Mouse (Mus musculus): ENCODE measurements around the gene Gm28576. TPM values are rescaled to one million over a fixed set of nuclear protein-coding genes. Genes with fewer than 3 reads are reported as not detected.
"Not testable (repeated sequence)": the region's sequence is repeated elsewhere in the genome, so short reads cannot be mapped to it uniquely, and the experiment has no call there.

Gm28576 gene
- not detected for total RNA-seq (2021)
- long read RNA-seq, experiment 1: 0 reads
- long read RNA-seq, experiment 2: 0 reads

- H3K27ac ChIP-seq; intact Hi-C loops (cut with DNase I); DNase-seq (ENCODE audit: extremely low spot score in 1 of 2, low spot score in 2 of 2); H3K4me3 ChIP-seq: not testable (repeated sequence)
Observed at GRCm38 (mm10) chrY:7722641-7723040, at the start of gene Gm28576. Gm28576 (plus strand) TSS chrY:7722941.

Other genes starting within 250 kb of the Gm28576 start
- gene Gm20826, start 84.5 kb upstream of the Gm28576 start, total RNA-seq (2021): under 1 TPM in 1 of 2 experiments, not detected in 1; 0.07 TPM

All from left cerebral cortex, adult 2 months (tissue).